Mouse (Mus musculus): ENCODE data around the gene Gm17087. TPM values are rescaled to one million over a fixed set of nuclear protein-coding genes. Genes with fewer than 3 reads are reported as not detected.
A peak's percentile ranks its signal among the peaks of the same experiment; 100 is the strongest.

Gene Gm17087
- polyA plus RNA-seq, 1 experiment from 2014 or later = not detected

DNA sequence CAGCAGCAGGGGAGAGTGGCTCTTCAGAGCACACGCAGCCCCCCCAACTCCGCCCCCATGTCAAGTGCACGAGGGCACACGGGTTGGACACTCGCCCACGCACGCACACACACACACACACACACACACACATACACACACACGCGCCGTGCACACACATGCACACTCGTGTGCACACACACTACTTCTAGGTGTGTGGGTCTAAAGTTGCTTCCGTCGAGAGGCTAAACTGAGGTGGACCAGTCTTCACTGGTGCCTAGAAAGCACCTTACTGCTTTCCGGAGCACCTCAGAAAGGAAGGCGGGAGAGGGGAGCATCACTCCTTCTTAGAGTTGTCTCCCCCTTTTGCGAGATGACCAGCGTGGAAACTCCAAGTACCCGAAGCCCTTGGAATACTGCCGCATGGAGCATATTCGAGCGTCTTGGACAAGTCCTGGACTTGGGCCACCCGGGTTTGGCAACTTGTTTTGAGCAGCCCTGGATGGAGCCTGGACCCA lies 41.5 kb downstream of the Gm17087 start, which contains the start of gene Pde10a:
Pde10a (plus strand) TSS at position 148 of the 497 bp plus-strand sequence.
- no peaks in the 10 kb centered on the region for H3K36me3 ChIP-seq (replicated peaks; ENCODE audit: insufficient read depth, low read length)
- peak within 1 kb of the TSS; percentile 37 for H3K4me3 ChIP-seq (ENCODE audit: low read depth, low read length)
- TF ChIP-seq CTCF (IDR thresholded peaks at IDR 0.05; ENCODE audit: low read depth) = no peak
- no peak within 1 kb of the TSS for H3K9ac ChIP-seq (replicated peaks)
- no peak for DNase-seq
- no peak for ATAC-seq
- no peak within 1 kb of the TSS for H3K27ac ChIP-seq (ENCODE audit: low read depth)
- H3K4me2 ChIP-seq (ENCODE audit: low read depth, low read length) = peak within 1 kb of the TSS; percentile 59
- H3K27me3 ChIP-seq (ENCODE audit: insufficient read depth, low read length) = peaks cover 61% of the 10 kb centered on the region
- H3K9me3 ChIP-seq (ENCODE audit: low read length) = no peaks in the 10 kb centered on the region
- H3K4me1 ChIP-seq (ENCODE audit: insufficient read depth) = no peaks in the 10 kb centered on the region
- 5% methylated on average over 22 of the region's 22 CpGs for WGBS (ENCODE audit: insufficient replicate concordance)

DNA sequence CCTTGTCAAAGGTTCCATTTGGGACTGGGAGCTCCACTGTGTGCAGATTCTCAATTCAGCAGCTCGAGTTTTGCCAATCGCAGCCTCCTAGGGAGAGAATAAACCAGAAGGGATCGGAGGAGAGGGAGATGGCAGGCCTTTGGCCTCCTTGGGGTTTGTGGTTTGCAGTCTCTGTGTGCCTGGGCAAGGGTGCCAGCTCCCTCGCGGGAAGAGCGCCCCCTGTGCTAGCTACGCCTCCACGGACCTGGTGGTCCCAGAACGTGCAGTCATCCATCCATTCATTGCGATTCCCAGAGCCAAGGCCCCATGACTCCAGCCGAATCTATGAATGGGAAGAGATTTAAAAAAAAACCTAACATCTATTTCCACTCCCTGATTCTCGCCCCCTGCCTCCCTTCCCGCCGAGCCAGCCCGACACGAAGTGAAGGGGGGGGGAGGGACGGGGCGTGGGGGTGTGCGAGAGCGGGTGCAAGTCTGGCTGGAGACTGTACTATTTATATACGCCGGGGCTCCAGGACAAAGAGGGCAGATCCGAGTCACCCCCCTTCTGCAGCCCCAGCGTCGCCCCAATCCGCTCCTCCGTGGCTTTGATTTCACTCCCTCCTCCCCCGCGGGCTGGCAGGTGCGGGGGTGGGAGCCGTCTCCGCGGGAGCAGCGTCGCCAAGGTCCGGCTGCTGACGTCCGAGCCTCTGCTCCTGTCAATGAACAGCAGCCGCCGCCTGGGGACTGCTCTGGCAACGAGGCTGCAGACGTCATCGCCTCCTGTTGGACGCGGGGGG lies 42.2 kb downstream of the Gm17087 start:
- no peak for TF ChIP-seq CTCF (IDR thresholded peaks at IDR 0.05; ENCODE audit: low read depth)
- no peak for TF ChIP-seq EP300 (IDR thresholded peaks at IDR 0.05; ENCODE audit: low read depth)
- Histone ChIP-seq H3K9me3 (ENCODE audit: low read length) (no peaks in the 10 kb centered on the region), H3K4me2 (ENCODE audit: low read depth, low read length) (peak overlapping the region; percentile 59), H3K27me3 (ENCODE audit: insufficient read depth, low read length) (peaks cover 61% of the 10 kb centered on the region), H3K4me3 (ENCODE audit: low read depth, low read length) (peak overlapping the region; percentile 37), H3K27ac (ENCODE audit: low read depth) (no peak overlapping the region), H3K9ac (replicated peaks) (no peak overlapping the region), H3K4me1 (ENCODE audit: insufficient read depth) (no peaks in the 10 kb centered on the region), H3K36me3 (replicated peaks; ENCODE audit: insufficient read depth, low read length) (no peaks in the 10 kb centered on the region)
- DNase-seq = peak; percentile 51
- peak; percentile 47; the same call in 1 of the 2 replicates for ATAC-seq
- whole genome bisulfite sequencing (ENCODE audit: insufficient replicate concordance) = 1% methylated on average over 28 of the region's 45 CpGs

DNA sequence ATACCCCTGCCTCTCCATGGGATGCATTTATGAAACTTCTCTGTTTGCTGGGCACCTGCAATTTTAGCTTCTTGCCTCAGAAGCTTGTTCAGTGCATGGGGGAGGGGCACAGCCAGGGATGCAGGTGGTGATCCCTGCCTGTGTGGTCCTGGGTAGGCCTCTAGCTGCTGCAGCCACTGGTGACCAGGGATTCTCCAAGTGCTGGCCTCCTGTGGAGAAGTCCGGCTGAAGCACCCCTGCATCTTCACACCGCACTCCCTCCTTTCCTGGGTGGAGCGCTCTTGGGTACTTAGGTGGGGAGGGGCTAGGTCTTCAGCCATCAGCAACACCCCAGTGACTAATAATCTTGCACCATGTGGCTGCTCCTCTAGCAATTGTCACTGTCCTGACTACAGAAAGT lies 42.8 kb downstream of the Gm17087 start:
- 25% methylated on average over 3 of the region's 3 CpGs for WGBS (ENCODE audit: insufficient replicate concordance)
- H3K9ac ChIP-seq (replicated peaks) = no peak overlapping the region
- no peak overlapping the region for H3K4me3 ChIP-seq (ENCODE audit: low read depth, low read length)
- no peaks in the 10 kb centered on the region for H3K36me3 ChIP-seq (replicated peaks; ENCODE audit: insufficient read depth, low read length)
- H3K27me3 ChIP-seq (ENCODE audit: insufficient read depth, low read length) = peaks cover 61% of the 10 kb centered on the region
- no peak overlapping the region for H3K4me2 ChIP-seq (ENCODE audit: low read depth, low read length)
- TF ChIP-seq EP300 (IDR thresholded peaks at IDR 0.05; ENCODE audit: low read depth) (no peak), CTCF (IDR thresholded peaks at IDR 0.05; ENCODE audit: low read depth) (no peak)
- H3K9me3 ChIP-seq (ENCODE audit: low read length) = no peaks in the 10 kb centered on the region
- no peak overlapping the region for H3K27ac ChIP-seq (ENCODE audit: low read depth)
- DNase-seq (no peak), ATAC-seq (no peak)
- H3K4me1 ChIP-seq (ENCODE audit: insufficient read depth) = no peaks in the 10 kb centered on the region

DNA sequence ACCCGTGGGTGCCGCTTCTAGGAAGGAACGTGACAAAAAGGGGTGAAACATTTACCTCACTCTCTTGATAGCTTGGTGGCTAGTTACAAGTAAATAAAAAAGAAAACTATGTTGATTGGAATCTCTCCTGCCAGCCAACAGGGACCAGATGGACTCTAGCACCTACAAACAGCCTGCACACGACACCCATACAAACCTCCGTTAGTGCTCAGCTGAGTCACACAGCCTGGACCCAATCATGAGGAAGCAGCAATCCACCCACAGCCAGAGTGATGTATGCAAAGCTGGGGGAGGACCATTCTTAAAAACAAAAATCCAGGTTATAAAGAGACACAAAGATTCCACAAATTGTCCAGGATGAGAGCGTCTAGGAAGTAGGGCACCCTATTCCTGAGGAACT lies 50.7 kb downstream of the Gm17087 start:
- Histone ChIP-seq H3K4me2 (ENCODE audit: low read depth, low read length) (no peak overlapping the region), H3K4me3 (ENCODE audit: low read depth, low read length) (no peak overlapping the region), H3K9me3 (ENCODE audit: low read length) (no peaks in the 10 kb centered on the region), H3K4me1 (ENCODE audit: insufficient read depth) (no peaks in the 10 kb centered on the region), H3K9ac (replicated peaks) (no peak overlapping the region), H3K27ac (ENCODE audit: low read depth) (no peak overlapping the region), H3K27me3 (ENCODE audit: insufficient read depth, low read length) (0 out of 2 replicates have a peak, but pooled peaks cover 5% of the 10 kb centered on the region), H3K36me3 (replicated peaks; ENCODE audit: insufficient read depth, low read length) (no peaks in the 10 kb centered on the region)
- TF ChIP-seq EP300 (IDR thresholded peaks at IDR 0.05; ENCODE audit: low read depth) = no peak
- TF ChIP-seq CTCF (IDR thresholded peaks at IDR 0.05; ENCODE audit: low read depth) = no peak
- DNase-seq (no peak), ATAC-seq (no peak)
- WGBS (ENCODE audit: insufficient replicate concordance) = 66% methylated on average over 6 of the region's 6 CpGs

Other genes starting within 250 kb of the Gm17087 start
- gene Prr18, start 229.5 kb downstream of the Gm17087 start, polyA plus RNA-seq (2015; fragmentation: Nextera tagmentation; extraction: Ambion mirVana) = 0.05 TPM in 1 of 2 replicates, not detected in the other
- not detected in 2 replicates for gene T2, start 211.0 kb downstream of the Gm17087 start, polyA plus RNA-seq (2015; fragmentation: Nextera tagmentation; extraction: Ambion mirVana)
- not detected in 2 replicates for gene T, start 132.5 kb downstream of the Gm17087 start, polyA plus RNA-seq (2015; fragmentation: Nextera tagmentation; extraction: Ambion mirVana)
- 0.90 and 1.0 TPM in 2 replicates for gene Pde10a, start 41.6 kb downstream of the Gm17087 start, polyA plus RNA-seq (2015; fragmentation: Nextera tagmentation; extraction: Ambion mirVana)

Data from liver, postnatal 0 days (tissue).